ENCODE assay signal across 8 mouse cellular contexts in the genomic region with DNA sequence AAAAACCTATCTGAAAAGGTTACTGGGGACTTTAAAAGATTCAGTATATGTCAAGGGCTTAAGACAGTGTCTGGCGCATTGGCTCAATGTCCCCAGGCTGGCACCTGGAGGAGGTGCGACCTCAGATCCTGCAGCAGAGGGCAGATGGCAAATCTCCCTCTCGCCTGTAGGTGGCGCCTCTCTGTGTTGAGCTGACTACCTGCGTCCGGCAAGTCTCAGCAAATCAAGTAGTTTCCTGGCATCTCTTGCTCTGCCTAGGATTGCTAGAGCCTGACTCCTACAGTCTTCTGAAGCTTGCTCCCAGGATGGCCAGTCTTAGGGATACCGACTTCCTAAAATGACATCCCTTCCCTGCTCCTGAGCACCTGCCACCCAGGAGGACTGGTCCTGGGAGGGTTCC. TPM values are rescaled to one million over a fixed set of nuclear protein-coding genes. Genes with fewer than 3 reads are reported as not detected.
A peak's percentile ranks its signal among the peaks of the same experiment; 100 is the strongest.
DNase-seq lines count a peak whose midpoint lies in the region; ATAC-seq and TF ChIP-seq lines count a peak whose summit lies in the region.

No protein-coding gene starts in this region.

- H3K27ac ChIP-seq in forebrain, embryonic 14.5 days (ENCODE audit: low read depth, low read length): no peak overlapping the region
- no peak overlapping the region for H3K27ac ChIP-seq in forebrain, embryonic 15.5 days (replicated peaks)
- H3K27ac ChIP-seq in ES-E14 (ENCODE audit: insufficient read depth, low read depth, low read length, poor library complexity, severe bottlenecking): no peak overlapping the region
- peak overlapping the region; percentile 6; the same call in 1 of the 2 replicates for H3K27ac ChIP-seq in midbrain, embryonic 14.5 days (replicated peaks; ENCODE audit: low read depth, low read length)

- ATAC-seq in forebrain, embryonic 14.5 days: no peak
- ATAC-seq in forebrain, embryonic 15.5 days (replicated peaks): no peak
- no peak for ATAC-seq in midbrain, embryonic 14.5 days (ENCODE audit: low FRiP score, low TSS enrichment)

- intact Hi-C loops in heart, postnatal 14 days (cut with DNase I): loop anchor here (2.0 to 5.0 kb wide), 3 partner anchors 98 to 424 kb away; no protein-coding TSS in a partner anchor

- in situ Hi-C loops in ES-E14 (cut with MboI; ENCODE audit: low sequenced_read_pairs in 2 of 2, unreplicated experiment in 2 of 2): no loop called here

- H3K4me2 ChIP-seq in forebrain, embryonic 14.5 days (ENCODE audit: low read length): no peak overlapping the region
- no peak overlapping the region for H3K4me2 ChIP-seq in forebrain, embryonic 15.5 days (replicated peaks)
- no peak overlapping the region for H3K4me2 ChIP-seq in midbrain, embryonic 14.5 days (ENCODE audit: low read length)

- no peak overlapping the region for H3K4me3 ChIP-seq in forebrain, embryonic 14.5 days (ENCODE audit: low read depth, low read length)
- no peak overlapping the region for H3K4me3 ChIP-seq in forebrain, embryonic 15.5 days
- no peak overlapping the region for H3K4me3 ChIP-seq in ES-E14 (ENCODE audit: insufficient read depth in 1 of 2, low read depth in 1 of 2, low read length in 2 of 2, poor library complexity in 1 of 2, severe bottlenecking in 1 of 2)
- no peak overlapping the region for H3K4me3 ChIP-seq in midbrain, embryonic 14.5 days (replicated peaks; ENCODE audit: low read depth, low read length)

- H3K9me3 ChIP-seq in forebrain, embryonic 14.5 days (replicated peaks; ENCODE audit: control insufficient read depth, low read length): no peaks in the 10 kb centered on the region
- H3K9me3 ChIP-seq in forebrain, embryonic 15.5 days: no peaks in the 10 kb centered on the region
- H3K9me3 ChIP-seq in ES-E14 (ENCODE audit: control insufficient read depth, insufficient read depth, low read depth, low read length): no peaks in the 10 kb centered on the region
- H3K9me3 ChIP-seq in midbrain, embryonic 14.5 days (ENCODE audit: control insufficient read depth, low read length): no peaks in the 10 kb centered on the region

- no peaks in the 10 kb centered on the region for H3K4me1 ChIP-seq in forebrain, embryonic 14.5 days (ENCODE audit: control insufficient read depth, insufficient read depth, low read length)
- 0 out of 2 replicates have a peak, but pooled peaks cover 10% of the 10 kb centered on the region for H3K4me1 ChIP-seq in forebrain, embryonic 15.5 days
- peaks cover 0 to 4% of the 10 kb centered on the region in 2 experiments; a peak in 1 of 4 replicates for H3K4me1 ChIP-seq in ES-E14 (ENCODE audit: control insufficient read depth in 2 of 2, insufficient read depth in 2 of 2, low read length in 2 of 2, poor library complexity in 1 of 2)
- H3K4me1 ChIP-seq in midbrain, embryonic 14.5 days (ENCODE audit: control insufficient read depth, insufficient read depth, low read length): 0 out of 2 replicates have a peak, but pooled peaks cover 2% of the 10 kb centered on the region

- DNase-seq in forebrain, embryonic 14.5 days (ENCODE audit: low spot score): peak; percentile 74
- peak; percentile 66 for DNase-seq in ES-E14 (ENCODE audit: low read depth, low spot score)
- peak; percentile 22 for DNase-seq in cerebellum, adult 8-10 months
- DNase-seq in heart, postnatal 14 days: peak; percentile 54 to 66
- peak; percentile 30 to 35 for DNase-seq in layer of hippocampus, postnatal 36 days
- DNase-seq in midbrain, embryonic 14.5 days: peak; percentile 83
- DNase-seq in testis, postnatal 10 days (ENCODE audit: low spot score): peak; percentile 74

- H3K9ac ChIP-seq in forebrain, embryonic 14.5 days (ENCODE audit: low read length): no peak overlapping the region
- H3K9ac ChIP-seq in forebrain, embryonic 15.5 days (replicated peaks): no peak overlapping the region
- H3K9ac ChIP-seq in ES-E14 (ENCODE audit: insufficient read depth, low read depth, low read length, poor library complexity, severe bottlenecking): no peak overlapping the region
- H3K9ac ChIP-seq in midbrain, embryonic 14.5 days (replicated peaks; ENCODE audit: low read length): no peak overlapping the region

- WGBS in forebrain, embryonic 14.5 days: 4% methylated on average over 7 of the region's 7 CpGs
- 7% methylated on average over 7 of the region's 7 CpGs for WGBS in forebrain, embryonic 15.5 days
- 4% methylated on average over 7 of the region's 7 CpGs for WGBS in midbrain, embryonic 14.5 days

- H3K27me3 ChIP-seq in forebrain, embryonic 14.5 days (replicated peaks; ENCODE audit: control insufficient read depth, insufficient read depth, low read length): no peaks in the 10 kb centered on the region
- 0 out of 2 replicates have a peak, but pooled peaks cover 4% of the 10 kb centered on the region for H3K27me3 ChIP-seq in forebrain, embryonic 15.5 days
- H3K27me3 ChIP-seq in midbrain, embryonic 14.5 days (ENCODE audit: control insufficient read depth, insufficient read depth, low read length): no peaks in the 10 kb centered on the region

- H3K36me3 ChIP-seq in forebrain, embryonic 14.5 days (ENCODE audit: control insufficient read depth, insufficient read depth, low read length): no peaks in the 10 kb centered on the region
- no peaks in the 10 kb centered on the region for H3K36me3 ChIP-seq in forebrain, embryonic 15.5 days
- no peaks in the 10 kb centered on the region for H3K36me3 ChIP-seq in ES-E14 (ENCODE audit: control insufficient read depth, insufficient read depth, low read length, poor library complexity, severe bottlenecking)
- no peaks in the 10 kb centered on the region for H3K36me3 ChIP-seq in midbrain, embryonic 14.5 days (ENCODE audit: control insufficient read depth, insufficient read depth, low read length)

TF ChIP-seq in ES-E14, 5 proteins besides CTCF, POLR2A, EP300 and RAD21:
- TF ChIP-seq ZNF384 (IDR thresholded peaks at IDR 0.05; ENCODE audit: low read depth, low read length): no peak

RNA-seq across cellular contexts. Expression of a gene that starts 25.6 kb away (rescaled TPM):
- 2.4 and 2.8 TPM in 2 replicates for polyA plus RNA-seq in forebrain, embryonic 14.5 days (2014; fragmentation: Nextera tagmentation; extraction: Ambion mirVana)
- 2.7 and 2.8 TPM in 2 replicates for polyA plus RNA-seq in forebrain, embryonic 15.5 days (2015; fragmentation: Nextera tagmentation; extraction: Ambion mirVana)
- total RNA-seq in ES-E14 (2012; rRNA removed): 0.37 and 0.40 TPM in 2 replicates
- total RNA-seq in heart, postnatal 14 days (2021): 1 to 10 TPM in 1 of 2 experiments, under 1 TPM in 1; 0.76 to 6.2 TPM
- total RNA-seq in layer of hippocampus, postnatal 36 days (2021): 1 to 10 TPM in 1 of 2 experiments, under 1 TPM in 1; 0.60 to 1.0 TPM
- 2.9 and 3.9 TPM in 2 replicates for polyA plus RNA-seq in midbrain, embryonic 14.5 days (2014; fragmentation: Nextera tagmentation; extraction: Ambion mirVana)

Comparison
In these comparisons a context has a peak if more than half of its experiments do, and no peak if none do; other contexts are left out.
1. DNase-seq: peak in every context shown above with its lines; median percentile 83 in midbrain, embryonic 14.5 days; 74 in forebrain, embryonic 14.5 days; 74 in testis, postnatal 10 days; 66 in ES-E14; 60 in heart, postnatal 14 days; 32 in layer of hippocampus, postnatal 36 days; 22 in cerebellum, adult 8-10 months.